Mouse (Mus musculus) thymus, adult 2 months (tissue): ENCODE measurements around the gene Ocm.

Experiments used
- CTCF ChIP-seq: fragments of 200-500 bp; IDR thresholded peaks from 2 replicates; pipeline ENCODE4 v1.5.1; 2012; ENCODE audit warnings: mild to moderate bottlenecking, control low read depth, low read length, moderate library complexity, borderline replicate concordance; ENCODE audit not compliant: control insufficient read depth, poor library complexity, insufficient read depth; ENCODE audit errors: extremely low read depth
- POLR2A ChIP-seq: fragments of 200-500 bp; IDR thresholded peaks from 2 replicates; pipeline ENCODE4 v1.6.1; 2012; ENCODE audit warnings: mild to moderate bottlenecking, low read length, control low read depth, moderate library complexity; ENCODE audit not compliant: control insufficient read depth, poor library complexity, insufficient read depth; ENCODE audit errors: extremely low read depth

DNA sequence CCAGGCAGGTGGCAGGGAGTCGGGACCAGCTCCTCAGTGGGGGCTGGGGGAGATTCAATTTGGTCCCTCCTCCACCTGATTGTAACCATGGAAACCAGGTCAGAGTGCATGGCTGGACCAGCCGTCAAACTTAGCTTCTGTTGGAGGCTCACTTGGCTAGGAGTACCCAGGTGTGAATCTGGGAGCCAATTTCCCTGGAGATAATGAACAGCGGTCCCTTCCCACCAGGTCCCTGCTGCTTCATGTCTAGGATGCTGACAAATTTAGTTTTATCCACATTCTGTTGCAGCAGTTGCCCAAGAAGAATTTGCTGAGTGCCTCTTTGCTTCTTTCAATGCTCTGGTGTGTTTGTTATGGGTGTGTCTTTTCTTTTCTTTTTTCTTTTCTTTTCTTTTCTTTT, 27.0 kb upstream of the Ocm start:
- TF ChIP-seq CTCF (no peak), POLR2A (no peak)
